Mouse (Mus musculus) intestine, embryonic 14.5 days (tissue): ENCODE measurements around the gene Dph6. TPM values are rescaled to one million over a fixed set of nuclear protein-coding genes. Genes with fewer than 3 reads are reported as not detected.

ENCODE experiments used
- ATAC-seq: fragments of 200-750 bp; cut with Nextera tagmentation; replicated peaks from 2 replicates; pipeline ENCODE4 v1.8.0; 2017; ENCODE audit warnings: low read depth, moderate number of reproducible peaks, moderate TSS enrichment, moderate library complexity; ENCODE audit not compliant: low FRiP score, low TSS enrichment
- DNase-seq: peaks from one replicate; pipeline ENCODE4 v3.0.0-alpha.2; 2018; ENCODE audit warnings: low spot score
- H3K27ac ChIP-seq: fragments of 300-500 bp; sonication (generic); 2 replicates; pipeline ENCODE4 v1.5.1; 2014; ENCODE audit warnings: low read depth, mild to moderate bottlenecking, control low read depth
- H3K27me3 ChIP-seq: fragments of 300-500 bp; sonication (generic); replicated peaks from 2 replicates; pipeline ENCODE4 v1.6.1; 2014; ENCODE audit warnings: low read length, control low read depth; ENCODE audit not compliant: control insufficient read depth, insufficient read depth
- H3K36me3 ChIP-seq: fragments of 300-500 bp; sonication (generic); 2 replicates; pipeline ENCODE4 v1.6.1; 2014; ENCODE audit warnings: low read length, control low read depth; ENCODE audit not compliant: control insufficient read depth, insufficient read depth
- H3K4me1 ChIP-seq: fragments of 300-500 bp; sonication (generic); replicated peaks from 2 replicates; pipeline ENCODE4 v1.6.1; 2014; ENCODE audit warnings: low read length, control low read depth, mixed read lengths; ENCODE audit not compliant: control insufficient read depth, insufficient read depth
- H3K4me2 ChIP-seq: fragments of 300-500 bp; sonication (generic); 2 replicates; pipeline ENCODE4 v1.6.1; 2014; ENCODE audit warnings: low read length
- H3K4me3 ChIP-seq: fragments of 300-500 bp; sonication (generic); 2 replicates; pipeline ENCODE4 v1.5.1; 2014; ENCODE audit warnings: low read depth, low read length, control low read depth, mixed read lengths
- H3K9ac ChIP-seq: fragments of 300-500 bp; sonication (generic); 2 replicates; pipeline ENCODE4 v1.6.1; 2014; ENCODE audit warnings: mild to moderate bottlenecking, low read length
- H3K9me3 ChIP-seq: fragments of 300-500 bp; sonication (generic); 2 replicates; pipeline ENCODE4 v1.6.1; 2016; ENCODE audit warnings: low read length, control low read depth; ENCODE audit not compliant: control insufficient read depth
- WGBS: fragments of 180-500 bp; shearing (Covaris S2); extraction: QIAGEN DNeasy Blood & Tissue Kit; methylation state at CpG from one replicate; pipeline ENCODE4 v1.1.7; 2014; 5-methylcytosine and 5-hydroxymethylcytosine counted together
- polyA plus RNA-seq: library from polyadenylated mRNA; unstranded; fragments of >200 nt; fragmentation: Nextera tagmentation; extraction: Ambion mirVana; gene quantifications from 2 replicates; pipeline ENCODE4 v1.2.1, GENCODE M21; 2014

Gene Dph6
- 24.4 and 27.4 TPM in 2 replicates for polyA plus RNA-seq

DNA sequence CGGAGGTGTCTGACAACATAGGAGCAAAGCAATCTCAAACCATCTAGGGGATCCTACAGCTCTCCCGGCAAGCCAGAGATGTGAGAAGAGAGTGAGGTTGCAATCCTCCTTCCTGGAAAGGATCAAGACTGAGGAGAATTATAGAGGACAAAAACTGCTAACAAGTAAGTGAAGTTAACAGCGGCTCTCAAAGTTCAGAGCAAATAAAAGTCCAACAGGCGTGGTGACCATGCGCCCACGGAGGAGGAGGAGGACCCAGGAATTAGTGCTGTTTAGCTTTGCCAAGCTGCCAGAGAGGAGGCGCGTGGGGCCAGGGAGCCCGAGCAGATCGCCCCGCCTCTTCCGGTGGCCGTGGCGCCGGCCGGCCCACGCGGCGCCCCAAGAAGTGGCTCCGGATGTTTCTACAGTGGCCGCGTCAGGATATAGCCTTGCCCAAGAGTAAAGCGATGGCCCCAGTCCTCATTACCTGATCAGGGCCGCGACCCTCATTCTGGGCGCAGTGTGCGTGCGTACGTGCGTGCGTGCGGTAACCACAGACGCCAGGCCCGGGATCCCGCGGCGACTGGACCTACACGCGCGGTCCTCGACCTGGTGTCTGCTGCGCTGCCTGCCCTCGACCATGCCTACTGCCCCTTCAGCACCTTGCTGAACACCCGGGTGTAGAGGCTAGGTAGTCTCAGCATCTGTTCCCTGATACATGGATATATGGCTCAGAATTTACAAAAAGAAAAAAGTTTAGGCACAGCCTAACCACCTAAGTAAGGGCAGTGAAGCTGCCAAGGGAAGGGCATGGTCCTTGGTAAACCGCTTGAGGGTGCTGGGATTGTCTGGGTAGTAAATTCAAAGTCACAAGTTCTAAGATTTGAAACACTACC, at the start of gene Dph6:
Gene Dph6, minus strand, starts transcription at position 600 of the 875 bp plus-strand sequence.
- no peaks in the 10 kb centered on the region for H3K27me3 ChIP-seq
- H3K36me3 ChIP-seq = no peaks in the 10 kb centered on the region
- peak within 1 kb of the TSS; percentile 81 for H3K9ac ChIP-seq
- peak within 1 kb of the TSS; percentile 94 for H3K27ac ChIP-seq
- H3K4me3 ChIP-seq = peak within 1 kb of the TSS; percentile 74
- peaks cover 5% of the 10 kb centered on the region; the same call in 1 of the 2 replicates for H3K4me1 ChIP-seq
- whole genome bisulfite sequencing = under 1% methylated on average over 45 of the region's 45 CpGs
- ATAC-seq (peak; percentile 97), DNase-seq (peak; percentile 97)
- H3K9me3 ChIP-seq = no peaks in the 10 kb centered on the region
- peak within 1 kb of the TSS; percentile 48 for H3K4me2 ChIP-seq

DNA sequence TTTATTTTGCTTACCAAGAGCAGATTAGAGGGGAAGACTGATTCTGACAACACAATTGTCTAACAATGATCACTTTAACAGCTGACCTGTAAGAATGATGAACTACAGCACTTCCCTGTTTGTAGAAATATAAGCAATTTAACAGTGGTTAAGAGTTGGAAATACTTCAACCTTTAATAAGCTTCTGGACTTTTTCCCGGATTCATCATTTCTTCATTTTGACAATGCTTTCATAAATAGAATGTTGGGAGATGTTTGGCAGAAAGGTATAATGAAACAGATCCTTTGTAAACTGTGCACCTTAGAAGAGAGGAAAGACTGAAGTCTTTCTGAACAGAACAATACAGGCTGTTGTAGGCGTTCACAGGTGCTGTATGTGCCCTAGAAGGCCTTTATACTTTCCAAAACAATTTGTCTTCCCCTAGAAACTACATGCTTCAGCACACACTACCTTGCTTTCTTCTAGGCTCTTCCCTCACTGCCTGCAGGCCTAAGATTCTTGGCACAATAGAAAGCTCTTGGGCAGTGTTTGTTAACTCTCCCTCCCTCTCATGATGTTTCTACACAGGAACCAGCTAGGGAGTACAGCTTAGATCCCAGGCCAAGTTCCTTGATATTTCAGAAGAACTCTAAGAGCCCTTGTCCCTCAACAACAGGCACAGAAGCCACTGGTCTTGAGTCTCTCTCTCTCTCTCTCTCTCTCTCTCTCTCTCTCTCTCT, 46.4 kb upstream of the Dph6 start:
- DNase-seq (no peak), ATAC-seq (no peak)
- Histone ChIP-seq H3K27ac (no peak overlapping the region), H3K27me3 (no peaks in the 10 kb centered on the region), H3K9ac (no peak overlapping the region), H3K4me3 (no peak overlapping the region), H3K9me3 (no peaks in the 10 kb centered on the region), H3K36me3 (no peaks in the 10 kb centered on the region), H3K4me2 (no peak overlapping the region), H3K4me1 (no peaks in the 10 kb centered on the region)
- 60% methylated on average over 2 of the region's 2 CpGs for WGBS

DNA sequence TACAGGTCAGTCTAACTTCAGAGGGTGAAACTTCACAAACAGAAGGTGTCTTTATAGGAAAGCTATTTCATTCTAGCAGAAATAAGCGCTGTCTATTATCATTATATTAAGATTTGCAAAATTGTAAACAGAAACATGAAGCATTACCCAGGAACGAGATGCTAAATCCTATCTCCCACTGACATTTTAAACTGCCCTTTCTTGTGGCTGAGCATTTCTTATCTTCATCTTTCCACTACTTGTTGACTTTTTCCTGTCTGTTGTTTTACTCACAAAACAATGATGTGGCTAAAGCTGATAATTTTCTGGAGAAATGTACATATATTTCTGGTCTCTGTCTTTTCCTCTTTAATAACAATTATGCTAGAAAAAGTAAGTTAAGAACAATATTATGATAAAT, 36.8 kb upstream of the Dph6 start:
- Histone ChIP-seq H3K36me3 (no peaks in the 10 kb centered on the region), H3K27me3 (no peaks in the 10 kb centered on the region), H3K4me2 (no peak overlapping the region), H3K9me3 (no peaks in the 10 kb centered on the region), H3K4me1 (no peaks in the 10 kb centered on the region), H3K4me3 (no peak overlapping the region), H3K9ac (no peak overlapping the region), H3K27ac (no peak overlapping the region)
- no peak for DNase-seq
- 56% methylated on average over 2 of the region's 2 CpGs for WGBS
- ATAC-seq = no peak

DNA sequence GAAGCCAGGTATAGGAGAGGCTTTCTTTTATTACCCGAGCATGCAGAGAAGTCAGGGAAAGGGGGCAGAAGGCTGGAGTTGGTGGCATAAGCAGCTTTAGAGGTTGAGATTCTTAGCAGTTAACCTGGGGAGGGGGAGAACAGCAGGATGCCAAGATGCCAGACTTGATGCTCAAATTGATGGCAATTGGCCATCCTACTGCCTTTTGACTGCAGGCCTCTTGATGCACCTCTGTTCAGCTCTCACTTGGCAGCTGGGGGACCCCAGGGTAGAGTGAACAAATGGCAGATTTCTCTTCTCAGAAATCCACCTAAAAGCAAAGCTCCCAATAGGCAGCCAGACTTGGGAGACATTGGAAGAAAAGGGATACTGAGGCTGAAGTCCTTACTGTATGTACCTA, 32.7 kb upstream of the Dph6 start:
- Histone ChIP-seq H3K27ac (no peak overlapping the region), H3K9me3 (no peaks in the 10 kb centered on the region), H3K36me3 (no peaks in the 10 kb centered on the region), H3K9ac (no peak overlapping the region), H3K27me3 (no peaks in the 10 kb centered on the region), H3K4me3 (no peak overlapping the region), H3K4me2 (no peak overlapping the region), H3K4me1 (no peaks in the 10 kb centered on the region)
- WGBS = 69% methylated on average over 1 of the region's 1 CpGs
- ATAC-seq (no peak), DNase-seq (no peak)

DNA sequence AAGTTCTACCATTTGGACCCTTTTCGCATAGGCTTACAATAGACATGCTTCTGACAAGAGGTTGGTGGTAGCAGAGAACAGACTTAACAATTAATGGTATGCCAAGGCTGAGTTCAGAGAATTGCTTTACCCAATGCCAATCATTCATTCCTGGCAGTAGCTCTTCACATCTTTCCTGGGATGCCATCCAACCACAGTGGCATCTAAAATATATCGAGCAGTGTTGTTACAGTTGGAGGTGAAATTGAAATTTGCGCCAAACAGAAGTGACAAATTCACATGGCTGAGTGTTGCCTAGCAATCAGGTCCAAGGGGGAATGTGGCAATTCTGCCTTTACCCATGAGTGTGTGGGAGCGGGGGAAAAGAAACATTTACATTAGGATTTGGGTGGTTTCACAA, 32.3 kb upstream of the Dph6 start:
- no peak for ATAC-seq
- H3K4me2 ChIP-seq = no peak overlapping the region

DNA sequence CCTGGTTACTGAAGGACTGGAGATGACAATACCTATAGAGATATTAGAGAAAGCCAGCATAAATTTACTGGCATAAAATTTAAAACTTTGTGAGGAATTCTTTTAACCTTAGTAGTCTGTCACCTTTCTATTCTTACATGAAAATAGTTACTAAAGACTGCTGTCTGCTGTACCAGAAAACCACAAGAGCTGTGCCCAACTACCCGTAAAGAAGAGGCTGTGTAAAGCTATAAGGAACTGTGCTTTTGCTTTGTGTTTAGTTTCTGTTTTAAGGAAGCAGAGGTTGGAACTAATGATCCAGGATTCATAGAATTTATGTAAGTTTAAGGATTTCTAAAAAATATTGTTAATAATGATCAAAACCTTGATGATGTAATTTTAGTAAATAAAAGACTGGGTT, 19.1 kb upstream of the Dph6 start:
- ATAC-seq (no peak), DNase-seq (no peak)
- H3K27me3 ChIP-seq = no peaks in the 10 kb centered on the region
- H3K4me1 ChIP-seq = no peaks in the 10 kb centered on the region
- H3K4me2 ChIP-seq = no peak overlapping the region
- H3K9ac ChIP-seq = no peak overlapping the region
- WGBS = 95% methylated on average over 1 of the region's 1 CpGs
- no peak overlapping the region for H3K4me3 ChIP-seq
- no peaks in the 10 kb centered on the region for H3K36me3 ChIP-seq
- H3K9me3 ChIP-seq = no peaks in the 10 kb centered on the region
- H3K27ac ChIP-seq = no peak overlapping the region

More for the DNA sequence above, 32.3 kb upstream of the Dph6 start:
- H3K36me3 ChIP-seq = no peaks in the 10 kb centered on the region
- H3K4me3 ChIP-seq = no peak overlapping the region
- H3K9me3 ChIP-seq = no peaks in the 10 kb centered on the region
- H3K4me1 ChIP-seq = no peaks in the 10 kb centered on the region
- no peaks in the 10 kb centered on the region for H3K27me3 ChIP-seq
- H3K9ac ChIP-seq = no peak overlapping the region
- no peak for DNase-seq
- 87% methylated on average over 4 of the region's 4 CpGs for WGBS
- H3K27ac ChIP-seq = no peak overlapping the region

DNA sequence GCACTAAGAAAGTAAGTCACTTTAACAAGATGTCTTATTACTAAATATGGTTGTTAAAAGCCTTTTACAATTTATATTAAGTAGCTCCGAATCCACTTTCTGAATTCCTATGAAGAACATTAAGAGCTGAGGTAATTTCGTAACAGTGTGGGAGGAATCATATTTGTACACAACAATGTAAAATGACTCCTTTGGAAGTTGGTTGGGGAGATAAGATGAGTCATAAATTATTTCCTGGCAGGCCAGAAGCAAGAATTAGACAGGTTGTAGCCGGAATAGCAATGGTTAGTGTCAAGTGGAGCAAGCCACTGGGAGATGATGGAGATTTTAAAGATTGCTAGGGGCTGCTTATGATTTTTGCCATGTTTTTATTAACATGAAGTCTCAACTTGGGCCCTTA, 16.2 kb upstream of the Dph6 start:
- ATAC-seq (no peak), DNase-seq (no peak)
- no peak overlapping the region for H3K9ac ChIP-seq
- no peaks in the 10 kb centered on the region for H3K9me3 ChIP-seq
- no peak overlapping the region for H3K4me2 ChIP-seq
- no peak overlapping the region for H3K4me3 ChIP-seq
- H3K27me3 ChIP-seq = no peaks in the 10 kb centered on the region
- H3K36me3 ChIP-seq = no peaks in the 10 kb centered on the region
- no peaks in the 10 kb centered on the region for H3K4me1 ChIP-seq
- WGBS = 44% methylated on average over 3 of the region's 3 CpGs
- no peak overlapping the region for H3K27ac ChIP-seq

DNA sequence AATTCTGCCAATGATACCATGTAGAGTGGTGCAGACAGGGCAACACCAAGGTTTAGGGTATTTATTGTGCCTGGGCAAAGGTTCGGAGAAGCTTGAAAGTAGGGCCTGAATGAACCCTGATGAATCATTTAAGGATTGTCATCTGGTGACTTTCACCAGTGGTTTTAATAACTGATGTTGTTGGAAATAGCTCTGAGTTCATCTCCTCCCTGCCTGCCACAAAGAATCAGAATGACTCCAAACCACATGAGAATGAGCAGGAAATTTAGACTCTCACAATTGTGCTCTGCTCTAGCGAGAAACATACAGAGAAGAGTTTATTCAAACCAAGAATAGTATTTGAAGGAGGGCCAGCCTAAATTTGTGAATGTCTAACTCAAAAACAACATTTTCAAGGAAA, 4.2 kb upstream of the Dph6 start:
- Histone ChIP-seq H3K9me3 (no peaks in the 10 kb centered on the region), H3K9ac (no peak overlapping the region), H3K36me3 (no peaks in the 10 kb centered on the region), H3K27me3 (no peaks in the 10 kb centered on the region), H3K4me2 (no peak overlapping the region), H3K4me3 (no peak overlapping the region), H3K4me1 (0 out of 2 replicates have a peak, but pooled peaks cover under 1% of the 10 kb centered on the region), H3K27ac (no peak overlapping the region)
- 85% methylated on average over 2 of the region's 2 CpGs for WGBS
- ATAC-seq (no peak), DNase-seq (no peak)
